Mouse (Mus musculus) kidney, postnatal 0 days (tissue): ENCODE measurements around the gene Tnpo2. TPM values are rescaled to one million over a fixed set of nuclear protein-coding genes. Genes with fewer than 3 reads are reported as not detected.
A peak's percentile ranks its signal among the peaks of the same experiment; 100 is the strongest.

Experiments
- ATAC-seq: fragments of 200-750 bp; cut with Nextera tagmentation; replicated peaks from 2 replicates; pipeline ENCODE4 v1.8.0; 2017; ENCODE audit warnings: low read depth, moderate number of reproducible peaks, moderate TSS enrichment, moderate library complexity; ENCODE audit not compliant: low FRiP score
- DNase-seq: peaks from one replicate; pipeline ENCODE4 v3.0.0-alpha.2; 2016; ENCODE audit warnings: low spot score
- H3K27ac ChIP-seq: fragments of 300-500 bp; sonication (generic); 2 replicates; pipeline ENCODE4 v1.5.1; 2014; ENCODE audit warnings: mild to moderate bottlenecking
- H3K27me3 ChIP-seq: fragments of 300-500 bp; sonication (generic); 2 replicates; pipeline ENCODE4 v1.6.1; 2014; ENCODE audit warnings: low read length, mixed read lengths; ENCODE audit not compliant: insufficient read depth
- H3K36me3 ChIP-seq: fragments of 300-500 bp; sonication (generic); 2 replicates; pipeline ENCODE4 v1.6.1; 2014; ENCODE audit warnings: low read length, mixed read lengths; ENCODE audit not compliant: insufficient read depth
- H3K4me1 ChIP-seq: fragments of 300-500 bp; sonication (generic); replicated peaks from 2 replicates; pipeline ENCODE4 v1.6.1; 2014; ENCODE audit warnings: antibody characterized with exemption, low read length, mixed read lengths; ENCODE audit not compliant: insufficient read depth
- H3K4me2 ChIP-seq: fragments of 300-500 bp; sonication (generic); 2 replicates; pipeline ENCODE4 v1.6.1; 2014; ENCODE audit warnings: mild to moderate bottlenecking, low read length, moderate library complexity, mixed read lengths
- H3K4me3 ChIP-seq: fragments of 300-500 bp; sonication (generic); replicated peaks from 2 replicates; pipeline ENCODE4 v1.5.1; 2014; ENCODE audit warnings: low read depth, low read length
- H3K9ac ChIP-seq: fragments of 300-500 bp; sonication (generic); 2 replicates; pipeline ENCODE4 v1.6.1; 2014; ENCODE audit warnings: low read depth, low read length
- H3K9me3 ChIP-seq: fragments of 300-500 bp; sonication (generic); replicated peaks from 2 replicates; pipeline ENCODE4 v1.6.1; 2016; ENCODE audit warnings: low read length, inconsistent platforms, mixed read lengths
- CTCF ChIP-seq: IDR thresholded peaks from 2 replicates; pipeline ENCODE4 v1.5.1; 2016; ENCODE audit warnings: antibody characterized with exemption, low read depth, mild to moderate bottlenecking, moderate library complexity
- WGBS: fragments of 180-500 bp; shearing (Covaris S2); extraction: QIAGEN DNeasy Blood & Tissue Kit; methylation state at CpG from one replicate; pipeline ENCODE4 v1.1.7; 2014; 5-methylcytosine and 5-hydroxymethylcytosine counted together
- polyA plus RNA-seq: library from polyadenylated mRNA; unstranded; fragments of >200 nt; fragmentation: Nextera tagmentation; extraction: Ambion mirVana; gene quantifications from 2 replicates; pipeline ENCODE4 v1.2.1, GENCODE M21; 2015

The Tnpo2 gene
- polyA plus RNA-seq, 1 experiment from 2014 or later: 19.0 TPM

DNA sequence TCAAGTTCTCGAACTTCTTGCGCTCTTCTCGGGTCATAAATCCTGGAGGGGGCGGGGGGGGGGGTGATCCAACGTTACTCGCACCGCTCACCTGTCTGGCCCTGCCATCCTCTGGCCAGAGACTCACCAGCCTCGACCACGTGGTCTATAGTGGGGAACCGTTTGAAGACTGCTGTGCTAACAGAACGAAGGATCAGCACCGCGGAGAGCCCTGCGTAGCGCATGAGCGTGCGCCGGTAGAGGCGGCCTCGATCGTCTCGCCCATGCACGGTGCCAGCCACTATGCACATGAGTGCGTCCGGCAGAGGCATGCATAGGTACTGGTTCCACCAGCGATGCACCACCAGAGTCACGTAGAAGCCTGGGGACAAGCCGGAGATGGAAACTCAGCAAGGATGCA, 25.5 kb upstream of the Tnpo2 start:
- WGBS: 11% methylated on average over 28 of the region's 28 CpGs
- H3K4me1 ChIP-seq: no peaks in the 10 kb centered on the region; the same call in 1 of the 2 replicates
- DNase-seq: no peak
- H3K9ac ChIP-seq: no peak overlapping the region
- peaks cover 6% of the 10 kb centered on the region; the same call in 1 of the 2 replicates for H3K27me3 ChIP-seq
- no peak overlapping the region for H3K4me3 ChIP-seq
- H3K36me3 ChIP-seq: no peaks in the 10 kb centered on the region
- no peaks in the 10 kb centered on the region for H3K9me3 ChIP-seq
- no peak; the same call in 1 of the 2 replicates for ATAC-seq
- H3K4me2 ChIP-seq: no peak overlapping the region
- TF ChIP-seq CTCF: no peak
- no peak overlapping the region for H3K27ac ChIP-seq

DNA sequence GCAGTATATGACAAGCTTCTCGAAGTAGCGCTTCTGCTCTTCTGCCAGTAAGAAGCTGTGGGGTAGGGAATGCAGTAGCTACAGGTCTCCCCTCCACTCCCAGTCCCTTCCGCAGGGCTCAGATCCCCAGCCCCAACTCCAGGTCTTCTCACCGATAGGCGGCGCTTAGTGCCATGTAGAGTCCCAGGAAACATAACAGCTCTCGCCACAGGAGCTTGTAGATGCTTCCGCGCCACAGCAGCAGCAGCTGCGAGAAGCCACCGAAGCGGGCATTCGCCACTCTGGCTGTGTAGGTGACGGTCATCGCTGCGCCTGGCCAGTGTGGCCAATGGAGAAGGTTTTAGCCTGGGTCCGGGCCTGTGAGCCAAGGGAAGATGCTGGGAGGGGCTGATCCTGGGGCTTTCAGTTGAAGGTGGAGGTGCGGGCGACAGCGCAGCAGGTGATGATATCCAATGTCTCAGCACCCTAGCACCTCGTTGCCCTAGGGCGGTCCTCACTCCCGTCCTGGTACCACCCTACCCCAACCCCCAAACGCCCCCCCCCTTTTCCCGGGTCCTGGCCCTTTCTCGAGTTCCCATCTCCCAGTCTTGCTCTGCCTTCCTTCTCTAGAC, 23.4 kb upstream of the Tnpo2 start:
- Histone ChIP-seq H3K4me3 (peak overlapping the region; percentile 13; the same call in 1 of the 2 replicates), H3K4me2 (peak overlapping the region; percentile 54), H3K27me3 (peaks cover 6% of the 10 kb centered on the region; the same call in 1 of the 2 replicates), H3K36me3 (peaks cover 7% of the 10 kb centered on the region), H3K9me3 (no peaks in the 10 kb centered on the region), H3K27ac (no peak overlapping the region), H3K9ac (no peak overlapping the region; the same call in 1 of the 2 replicates), H3K4me1 (no peaks in the 10 kb centered on the region; the same call in 1 of the 2 replicates)
- TF ChIP-seq CTCF: peak; percentile 81
- WGBS: 5% methylated on average over 25 of the region's 26 CpGs
- ATAC-seq (peak; percentile 52; the same call in 1 of the 2 replicates), DNase-seq (peak; percentile 86)

DNA sequence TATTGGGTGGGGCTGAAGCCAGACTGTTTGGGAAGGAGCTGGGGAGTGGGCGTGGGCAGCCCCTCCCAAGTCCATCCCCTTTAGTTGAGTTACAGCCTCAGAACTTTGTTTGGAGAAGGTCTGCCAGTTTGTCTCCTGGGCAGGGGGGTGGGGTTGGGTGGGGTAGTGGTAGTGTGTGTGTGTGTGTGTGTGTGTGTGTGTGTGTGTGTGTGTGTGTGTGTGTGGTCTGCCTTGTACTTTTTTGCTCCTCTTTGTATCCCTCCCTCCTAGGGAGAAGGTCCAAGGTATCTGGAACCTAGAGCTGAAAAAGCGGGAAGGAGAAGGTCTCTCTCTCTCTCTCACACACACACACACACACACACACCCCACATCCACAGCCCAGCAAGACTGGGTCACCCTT, 22.3 kb upstream of the Tnpo2 start, which contains the start of gene Best2:
Gene Best2, minus strand, starts transcription at position 101 of the 400 bp plus-strand sequence.
- Histone ChIP-seq H3K4me2 (peak within 1 kb of the TSS; percentile 54), H3K9me3 (no peaks in the 10 kb centered on the region), H3K36me3 (peaks cover 18% of the 10 kb centered on the region), H3K9ac (no peak within 1 kb of the TSS; the same call in 1 of the 2 replicates), H3K4me3 (peak within 1 kb of the TSS; percentile 13; the same call in 1 of the 2 replicates), H3K27ac (no peak within 1 kb of the TSS), H3K27me3 (peaks cover 6% of the 10 kb centered on the region; the same call in 1 of the 2 replicates), H3K4me1 (no peaks in the 10 kb centered on the region; the same call in 1 of the 2 replicates)
- TF ChIP-seq CTCF: no peak
- DNase-seq (no peak), ATAC-seq (no peak)
- WGBS: 51% methylated on average over 2 of the region's 2 CpGs

DNA sequence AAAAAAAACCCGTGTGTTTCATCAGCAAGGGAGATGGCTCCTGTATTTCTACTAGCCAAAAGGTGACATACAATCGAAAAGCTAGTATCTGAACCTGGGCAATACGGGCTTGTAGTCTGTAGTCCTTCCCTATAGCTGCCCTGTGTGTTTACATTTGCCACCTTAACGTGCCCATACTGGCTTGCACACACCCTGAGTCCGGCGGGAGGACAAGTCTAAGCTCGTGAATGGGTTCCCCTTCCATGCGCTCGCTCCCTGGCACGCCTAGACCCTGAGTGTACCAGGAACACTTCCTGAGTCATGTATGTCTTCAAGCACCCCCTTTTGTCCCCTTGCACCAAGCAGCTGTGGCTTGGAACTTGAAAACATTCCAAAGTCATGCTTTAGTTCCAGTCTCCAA, 20.0 kb upstream of the Tnpo2 start:
- no peak for DNase-seq
- no peak for TF ChIP-seq CTCF

DNA sequence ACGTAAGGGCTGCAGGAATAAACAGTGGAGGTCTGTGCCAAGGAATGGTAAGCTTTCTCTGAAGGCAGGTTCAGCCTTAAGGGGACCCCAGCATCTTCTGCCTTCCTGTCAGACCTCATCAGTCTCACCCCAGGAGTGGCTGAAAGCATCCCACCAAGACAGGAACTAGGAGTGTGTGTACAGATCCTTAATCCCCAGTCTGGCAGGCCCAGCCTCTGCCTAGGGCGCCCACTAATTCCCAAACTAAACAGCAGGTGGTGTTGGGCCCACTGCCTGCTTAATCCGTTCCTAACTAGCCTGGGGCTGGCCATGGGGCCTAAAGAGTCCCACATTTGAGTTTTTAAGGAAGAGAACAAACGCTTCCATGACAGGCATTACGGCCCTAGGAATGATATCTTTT, 19.5 kb upstream of the Tnpo2 start:
- H3K4me1 ChIP-seq: no peaks in the 10 kb centered on the region; the same call in 1 of the 2 replicates
- DNase-seq (no peak), ATAC-seq (no peak)
- no peaks in the 10 kb centered on the region; the same call in 1 of the 2 replicates for H3K27me3 ChIP-seq
- no peak overlapping the region for H3K27ac ChIP-seq
- 65% methylated on average over 5 of the region's 5 CpGs for WGBS
- no peak overlapping the region for H3K4me2 ChIP-seq
- H3K36me3 ChIP-seq: peaks cover 30% of the 10 kb centered on the region
- peak; percentile 4; the same call in 1 of the 2 replicates for TF ChIP-seq CTCF
- no peak overlapping the region for H3K9ac ChIP-seq
- H3K9me3 ChIP-seq: no peaks in the 10 kb centered on the region
- H3K4me3 ChIP-seq: no peak overlapping the region

More for the DNA sequence above, 20.0 kb upstream of the Tnpo2 start:
- no peak overlapping the region for H3K4me3 ChIP-seq
- peaks cover 27% of the 10 kb centered on the region for H3K36me3 ChIP-seq
- H3K4me2 ChIP-seq: no peak overlapping the region
- no peaks in the 10 kb centered on the region for H3K9me3 ChIP-seq
- WGBS: 74% methylated on average over 10 of the region's 10 CpGs
- no peak overlapping the region for H3K9ac ChIP-seq
- no peak for ATAC-seq
- H3K27ac ChIP-seq: no peak overlapping the region
- no peaks in the 10 kb centered on the region; the same call in 1 of the 2 replicates for H3K4me1 ChIP-seq
- no peaks in the 10 kb centered on the region; the same call in 1 of the 2 replicates for H3K27me3 ChIP-seq

DNA sequence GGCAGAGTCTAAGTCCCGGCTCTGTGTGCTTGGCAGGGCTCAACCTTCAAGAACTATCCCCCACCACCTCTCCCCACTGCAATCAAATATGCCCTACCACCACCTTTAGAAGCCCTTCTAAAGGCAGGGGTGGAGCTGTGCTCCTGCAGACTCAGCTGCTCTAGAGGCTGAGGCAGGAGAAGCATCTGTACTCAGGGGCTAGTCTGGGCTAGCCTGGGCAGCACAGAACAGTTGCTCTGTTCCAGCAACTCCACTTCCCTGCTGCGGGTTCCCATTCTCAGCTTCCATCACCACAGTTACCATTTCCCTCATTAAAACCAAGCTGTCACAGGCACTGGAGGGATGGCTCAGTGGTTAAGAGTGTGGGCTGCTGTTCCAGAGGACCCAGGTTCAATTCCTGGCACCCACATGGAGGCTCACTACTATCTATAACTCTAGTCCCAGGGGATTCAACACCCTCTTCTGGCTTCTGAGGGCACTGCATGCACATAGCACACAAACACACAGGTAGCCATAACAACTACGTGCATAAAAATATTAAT, 15.1 kb upstream of the Tnpo2 start:
- Histone ChIP-seq H3K4me1 (peaks cover 8% of the 10 kb centered on the region), H3K27ac (no peak overlapping the region), H3K4me2 (no peak overlapping the region), H3K9me3 (no peaks in the 10 kb centered on the region), H3K36me3 (peaks cover 33% of the 10 kb centered on the region), H3K27me3 (no peaks in the 10 kb centered on the region), H3K9ac (no peak overlapping the region), H3K4me3 (no peak overlapping the region)
- no peak for DNase-seq
- WGBS: 96% methylated on average over 3 of the region's 3 CpGs
- no peak; the same call in 1 of the 2 replicates for TF ChIP-seq CTCF
- ATAC-seq: no peak
